Mouse (Mus musculus) erythroblast, adult 5-6 weeks (primary cell): ENCODE data around the gene Zpbp. TPM values are rescaled to one million over a fixed set of nuclear protein-coding genes. Genes with fewer than 3 reads are reported as not detected.

Experiments used
- total RNA-seq, 2 experiments: library from RNA; stranded (forward) in 1 of 2; stranded (reverse) in 1 of 2; fragments of 150-400 nt in 1 of 2; fragments of 200-764, 138-1000 nt in 1 of 2; gene quantifications; 2 replicates each; pipeline versions ENCODE4 v1.2.3 to v1.2.4; 2015 to 2017; ENCODE audit warnings: low replicate concordance in 2 of 2

Zpbp gene
- total RNA-seq, 2 experiments from 2014 or later: 0.34 to 1.2 TPM

Other genes starting within 250 kb of the Zpbp start
- not detected in 2 replicates for gene Spata48, start 314 bp downstream of the Zpbp start, total RNA-seq (2015; ENCODE audit: low replicate concordance)
- 0.85 TPM in 1 of 2 replicates, not detected in the other for gene Spata48, start 314 bp downstream of the Zpbp start, total RNA-seq (2017; ENCODE audit: low replicate concordance)
- not detected in 2 replicates for gene 4930512M02Rik, start 165.4 kb upstream of the Zpbp start, total RNA-seq (2015; ENCODE audit: low replicate concordance)
- gene 4930512M02Rik, start 165.4 kb upstream of the Zpbp start, total RNA-seq (2017; ENCODE audit: low replicate concordance): not detected in 2 replicates
- gene Ikzf1, start 222.6 kb upstream of the Zpbp start, total RNA-seq (2015; ENCODE audit: low replicate concordance): 61.1 and 70.4 TPM in 2 replicates
- 27.2 and 32.0 TPM in 2 replicates for gene Ikzf1, start 222.6 kb upstream of the Zpbp start, total RNA-seq (2017; ENCODE audit: low replicate concordance)